Mouse (Mus musculus) forebrain, postnatal 0 days (tissue): ENCODE results near the gene Ero1lb. TPM values are rescaled to one million over a fixed set of nuclear protein-coding genes. Genes with fewer than 3 reads are reported as not detected.
"Not testable (repeated sequence)": the region's sequence is repeated elsewhere in the genome, so short reads cannot be mapped to it uniquely, and the experiment has no call there.

Experiments used
- ATAC-seq: fragments of 200-750 bp; cut with Nextera tagmentation; 2 replicates; pipeline ENCODE4 v1.8.0; 2017; ENCODE audit warnings: mild to moderate bottlenecking, moderate library complexity
- DNase-seq: peaks from one replicate; pipeline ENCODE4 v3.0.0-alpha.2; 2015
- H3K27ac ChIP-seq: fragments of 300-500 bp; sonication (generic); 2 replicates; pipeline ENCODE4 v1.5.1; 2014; ENCODE audit warnings: low read depth, mild to moderate bottlenecking, antibody characterized with exemption, low read length, moderate library complexity, mixed read lengths
- H3K27me3 ChIP-seq: fragments of 300-500 bp; sonication (generic); 2 replicates; pipeline ENCODE4 v1.6.1; 2014; ENCODE audit warnings: mild to moderate bottlenecking, low read length, mixed read lengths; ENCODE audit not compliant: insufficient read depth
- H3K36me3 ChIP-seq: fragments of 300-500 bp; sonication (generic); 2 replicates; pipeline ENCODE4 v1.6.1; 2014; ENCODE audit warnings: mild to moderate bottlenecking, moderate library complexity; ENCODE audit not compliant: insufficient read depth
- H3K4me1 ChIP-seq: fragments of 300-500 bp; sonication (generic); 2 replicates; pipeline ENCODE4 v1.6.1; 2014; ENCODE audit warnings: antibody characterized with exemption; ENCODE audit not compliant: insufficient read depth
- H3K4me2 ChIP-seq: fragments of 300-500 bp; sonication (generic); 2 replicates; pipeline ENCODE4 v1.6.1; 2014; ENCODE audit warnings: low read depth, mild to moderate bottlenecking, moderate library complexity
- H3K4me3 ChIP-seq: fragments of 300-500 bp; sonication (generic); 2 replicates; pipeline ENCODE4 v1.5.1; 2014; ENCODE audit warnings: low read depth, low read length, mixed read lengths
- H3K9ac ChIP-seq: fragments of 300-500 bp; sonication (generic); 2 replicates; pipeline ENCODE4 v1.6.1; 2014; ENCODE audit warnings: mild to moderate bottlenecking
- H3K9me3 ChIP-seq: fragments of 300-500 bp; sonication (generic); 2 replicates; pipeline ENCODE4 v1.6.1; 2016; ENCODE audit warnings: low read length
- WGBS: fragments of 180-500 bp; shearing (Covaris S2); extraction: QIAGEN DNeasy Blood & Tissue Kit; methylation state at CpG from one replicate; pipeline ENCODE4 v1.1.7; 2014; 5-methylcytosine and 5-hydroxymethylcytosine counted together
- polyA plus RNA-seq: library from polyadenylated mRNA; unstranded; fragments of >200 nt; fragmentation: Nextera tagmentation; extraction: Ambion mirVana; gene quantifications from 2 replicates; pipeline ENCODE4 v1.2.1, GENCODE M21; 2015
- total RNA-seq: library from RNA; depleted of rRNA; stranded (reverse); fragments of >200 nt; gene quantifications from 2 replicates; pipeline ENCODE4 v1.2.3, GENCODE M21; 2014; rRNA removed

The Ero1lb gene
- total and polyA plus RNA-seq, 2 experiments from 2014 or later = 7.2 to 9.2 TPM

DNA sequence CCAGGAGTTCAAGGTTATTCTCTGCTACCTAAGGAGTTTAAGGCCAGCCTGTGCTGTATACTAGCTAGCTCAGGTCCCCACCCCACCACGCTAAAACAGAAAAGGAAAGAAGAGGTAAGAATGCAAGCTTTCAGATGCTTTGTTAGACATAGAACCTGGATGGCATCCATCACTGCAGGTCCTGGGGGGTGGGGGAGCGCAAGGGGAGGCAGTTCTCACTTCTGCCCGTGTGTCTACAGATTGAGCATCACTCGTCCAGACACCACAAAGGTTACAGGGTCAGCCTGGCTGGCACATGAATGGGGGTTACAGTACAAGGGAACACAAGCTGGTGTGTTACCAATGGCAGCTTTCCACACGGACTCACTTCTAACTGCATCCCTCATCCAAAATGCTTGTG, 62.5 kb downstream of the Ero1lb start:
- H3K4me3 ChIP-seq, H3K4me2 ChIP-seq, DNase-seq, H3K27ac ChIP-seq, H3K36me3 ChIP-seq, H3K27me3 ChIP-seq, H3K4me1 ChIP-seq, ATAC-seq, H3K9ac ChIP-seq, H3K9me3 ChIP-seq: not testable (repeated sequence)
- WGBS = 87% methylated on average over 5 of the region's 5 CpGs

DNA sequence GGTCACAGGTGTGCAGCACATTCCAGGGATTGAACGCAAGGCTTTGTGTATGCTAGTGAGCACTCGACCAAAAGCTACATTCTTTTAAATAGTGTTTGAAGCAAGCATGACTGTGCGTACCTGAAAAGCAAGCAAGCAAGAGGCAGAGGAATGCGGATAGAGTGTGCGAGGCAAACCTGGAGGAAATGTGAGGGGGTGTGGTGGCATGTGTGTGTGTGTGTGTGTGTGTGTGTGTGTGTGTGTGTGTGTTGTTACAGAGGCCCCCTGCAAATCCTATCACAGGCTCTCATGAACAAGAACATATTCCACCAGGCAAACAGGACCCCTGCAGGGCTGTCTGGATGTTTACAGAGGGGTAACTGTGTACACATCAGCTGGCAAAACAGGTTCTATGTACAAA, 64.6 kb downstream of the Ero1lb start:
- not testable (repeated sequence) for H3K9ac ChIP-seq, H3K4me2 ChIP-seq, H3K36me3 ChIP-seq, H3K4me1 ChIP-seq, H3K9me3 ChIP-seq, H3K27ac ChIP-seq, DNase-seq, H3K4me3 ChIP-seq, H3K27me3 ChIP-seq, ATAC-seq
- 93% methylated on average over 5 of the region's 5 CpGs for WGBS

DNA sequence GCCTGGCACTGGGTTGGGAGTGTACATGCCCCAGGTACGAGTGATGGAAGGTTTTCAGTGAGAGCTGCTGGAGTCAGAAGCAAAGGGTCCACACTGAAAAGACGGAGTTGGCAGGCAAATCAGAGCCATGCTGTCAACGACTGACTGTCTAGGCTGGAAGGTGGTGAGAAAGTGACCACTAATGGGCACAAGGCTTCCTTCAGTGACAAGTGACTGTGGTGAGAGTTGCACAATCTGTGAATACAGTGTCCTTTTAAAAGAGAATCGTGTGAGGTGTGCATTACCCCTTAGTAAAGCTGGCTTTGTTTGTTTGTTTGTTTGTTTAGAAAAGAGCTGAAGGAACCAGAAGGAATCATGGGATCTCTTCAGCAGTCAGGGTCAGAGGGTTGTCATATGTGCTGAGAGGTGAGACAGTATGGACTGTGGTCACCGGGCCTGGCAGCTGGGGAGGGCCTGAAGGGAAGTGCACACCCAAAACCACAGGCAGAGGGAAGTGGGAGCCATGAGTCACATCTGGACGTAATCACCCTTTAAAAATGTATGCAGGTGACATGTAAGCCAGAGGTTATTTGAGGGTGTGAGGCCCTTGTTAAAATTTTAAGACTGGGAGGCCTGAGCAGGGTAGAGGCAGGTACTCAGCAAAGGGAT, 69.4 kb downstream of the Ero1lb start:
- not testable (repeated sequence) for ATAC-seq, H3K9me3 ChIP-seq, DNase-seq, H3K4me3 ChIP-seq, H3K4me2 ChIP-seq, H3K36me3 ChIP-seq, H3K4me1 ChIP-seq, H3K9ac ChIP-seq, H3K27me3 ChIP-seq, H3K27ac ChIP-seq
- 100% methylated on average over 1 of the region's 6 CpGs for WGBS

DNA sequence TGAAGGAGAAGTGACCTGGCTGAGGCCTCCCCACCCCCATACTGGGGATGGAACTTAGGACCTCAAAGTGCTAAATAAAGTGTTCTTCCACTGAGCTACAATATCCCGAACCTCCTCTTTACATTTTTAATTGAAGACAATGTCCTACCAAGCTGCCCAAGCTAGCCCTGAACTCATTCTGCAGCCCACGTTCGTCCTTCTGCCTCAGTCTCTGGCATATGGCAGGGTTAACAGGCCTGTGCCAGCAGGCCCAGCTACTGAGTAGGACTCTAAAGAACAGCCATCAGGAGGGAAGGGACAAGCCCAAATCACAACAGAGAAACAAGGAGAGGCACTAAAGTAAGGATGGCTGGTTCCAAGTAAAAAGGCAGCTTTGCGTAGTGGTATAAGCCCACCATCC, 77.1 kb downstream of the Ero1lb start:
- 84% methylated on average over 3 of the region's 4 CpGs for WGBS
- not testable (repeated sequence) for H3K27me3 ChIP-seq, ATAC-seq, H3K36me3 ChIP-seq, H3K9ac ChIP-seq, H3K4me1 ChIP-seq, DNase-seq, H3K4me3 ChIP-seq, H3K9me3 ChIP-seq, H3K4me2 ChIP-seq, H3K27ac ChIP-seq

DNA sequence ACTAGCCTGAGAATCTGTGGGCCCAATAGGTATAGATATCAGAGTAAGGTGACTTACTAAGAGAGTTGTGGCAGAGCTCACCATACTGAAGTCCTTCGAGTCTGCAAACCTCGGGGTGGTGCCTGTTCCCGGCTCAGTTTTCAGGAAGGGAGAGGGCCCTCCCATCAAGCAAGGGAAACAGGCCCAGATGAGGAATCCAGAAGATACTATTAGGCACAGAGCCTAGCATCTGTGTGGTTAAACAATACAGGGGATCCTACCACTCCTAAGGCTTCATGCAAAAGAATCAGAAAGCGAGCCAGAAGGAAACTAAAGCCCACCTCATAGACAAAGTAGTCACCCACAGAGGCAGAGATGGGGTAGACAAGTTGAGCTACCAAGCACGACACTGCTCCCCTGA, 81.0 kb downstream of the Ero1lb start:
- 81% methylated on average over 4 of the region's 5 CpGs for WGBS
- not testable (repeated sequence) for ATAC-seq, DNase-seq, H3K4me3 ChIP-seq, H3K9me3 ChIP-seq, H3K27ac ChIP-seq, H3K36me3 ChIP-seq, H3K27me3 ChIP-seq, H3K4me1 ChIP-seq, H3K9ac ChIP-seq, H3K4me2 ChIP-seq

DNA sequence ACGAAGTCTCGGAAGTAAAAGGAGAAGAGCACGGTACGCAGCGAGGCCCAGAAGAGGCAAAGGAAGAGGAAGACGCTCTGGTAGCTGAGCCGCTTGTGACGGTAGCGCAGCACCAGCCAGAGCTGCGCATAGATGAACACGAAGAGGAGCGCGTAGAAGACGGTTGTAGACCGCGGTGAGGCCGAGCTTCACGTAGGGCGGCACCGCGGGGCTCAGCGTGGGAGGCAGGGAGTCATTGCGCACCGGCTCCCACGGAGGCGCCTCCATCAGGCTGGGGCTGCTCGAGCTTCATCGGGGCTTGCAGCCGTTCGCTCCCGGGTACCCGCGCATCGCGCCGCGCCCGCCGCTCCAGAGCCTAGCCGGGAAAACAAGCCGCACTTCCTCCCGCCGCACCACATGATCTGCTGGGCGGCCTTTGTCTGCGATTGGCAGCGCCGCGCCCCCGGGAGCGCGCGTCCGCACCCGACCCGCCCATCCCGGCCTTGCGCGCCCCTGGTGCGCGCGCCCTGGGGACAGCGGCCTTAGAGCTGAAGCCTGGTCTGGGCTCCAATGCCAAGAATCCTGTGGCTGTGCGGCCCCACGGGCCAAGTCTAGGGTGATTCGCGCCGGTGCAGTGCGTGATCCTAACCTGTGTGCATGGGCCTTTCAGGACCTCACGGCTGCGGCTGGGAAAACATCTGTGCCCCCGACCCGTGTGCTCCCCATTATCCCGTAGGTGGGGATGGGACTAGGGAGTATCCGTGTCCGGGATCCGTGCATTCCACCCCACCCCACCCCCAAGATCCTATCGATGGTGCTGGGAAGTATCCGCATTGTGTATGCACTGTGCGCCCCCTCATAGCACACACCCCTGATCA, 84.6 kb downstream of the Ero1lb start:
- peak overlapping the region; percentile 51 for H3K9ac ChIP-seq

DNA sequence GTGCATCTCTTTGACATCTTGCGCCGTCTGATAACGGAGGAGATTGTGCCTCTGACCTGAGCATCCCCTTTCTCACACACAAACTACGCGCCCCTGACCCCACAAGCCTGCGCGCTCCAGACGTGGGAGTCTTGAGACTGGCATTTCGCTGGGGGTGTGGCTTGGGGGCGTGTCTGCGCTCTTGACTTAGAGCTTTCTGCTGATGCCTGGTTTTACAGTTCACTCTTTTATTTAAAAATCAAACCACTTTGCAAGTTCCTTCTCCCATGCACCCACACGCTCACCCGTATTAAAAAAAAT, 85.2 kb downstream of the Ero1lb start:
- Histone ChIP-seq H3K4me3 (peak overlapping the region; percentile 37), H3K9ac (peak overlapping the region; percentile 25; the same call in 1 of the 2 replicates), H3K4me2 (peak overlapping the region; percentile 49)
- not testable (repeated sequence) for H3K36me3 ChIP-seq, H3K4me1 ChIP-seq, H3K9me3 ChIP-seq, H3K27ac ChIP-seq, H3K27me3 ChIP-seq
- 1% methylated on average over 10 of the region's 13 CpGs for WGBS
- ATAC-seq (peak; percentile 80), DNase-seq (peak; percentile 74)

More for the DNA sequence above, 84.6 kb downstream of the Ero1lb start:
- peak; percentile 74 for DNase-seq
- Histone ChIP-seq H3K4me3 (peak overlapping the region; percentile 37), H3K4me2 (peak overlapping the region; percentile 49), H3K27ac (0 out of 2 replicates have a peak overlapping the region, but pooled peaks have one; percentile 64)
- H3K36me3 ChIP-seq, H3K4me1 ChIP-seq, H3K9me3 ChIP-seq, H3K27me3 ChIP-seq: not testable (repeated sequence)
- WGBS = 8% methylated on average over 44 of the region's 79 CpGs
- peak; percentile 92 for ATAC-seq

Other genes with a start within 250 kb of the Ero1lb start
- gene Actn2, start 225.1 kb upstream of the Ero1lb start, total RNA-seq = 3.9 and 5.9 TPM in 2 replicates
- 6.0 TPM in 2 replicates for gene Actn2, start 225.1 kb upstream of the Ero1lb start, polyA plus RNA-seq
- gene Heatr1, start 170.8 kb upstream of the Ero1lb start, total RNA-seq = 16.2 and 17.8 TPM in 2 replicates
- 5.2 and 6.0 TPM in 2 replicates for gene Heatr1, start 170.8 kb upstream of the Ero1lb start, polyA plus RNA-seq
- gene Lgals8, start 100.9 kb upstream of the Ero1lb start, total RNA-seq = 19.2 and 20.8 TPM in 2 replicates
- 18.0 and 20.2 TPM in 2 replicates for gene Lgals8, start 100.9 kb upstream of the Ero1lb start, polyA plus RNA-seq
- gene Edaradd, start 45.4 kb upstream of the Ero1lb start, total RNA-seq = 3.0 TPM in 2 replicates
- gene Edaradd, start 45.4 kb upstream of the Ero1lb start, polyA plus RNA-seq = 2.4 and 3.1 TPM in 2 replicates
- not detected in 2 replicates for gene Prl2c3, start 234.2 kb downstream of the Ero1lb start, total RNA-seq
- not detected in 2 replicates for gene Prl2c3, start 234.2 kb downstream of the Ero1lb start, polyA plus RNA-seq